Mouse (Mus musculus) mouse trophoblast stem cell (cell line): ENCODE measurements at regions not wholly inside any gene's neighbourhood (a gene's known extent, or its start where the extent isn't known, plus 50 kb on each side); places are given as distances from the start of the nearest gene placed in this dataset.
"Not testable (repeated sequence)": the region's sequence is repeated elsewhere in the genome, so short reads cannot be mapped to it uniquely, and the experiment has no call there.

Experiments
- in situ Hi-C, 2 experiments: fragments of 300-500 bp; cut with MseI, MboI; formaldehyde crosslinking; loops; 2 replicates in 1 of 2; 3 replicates in 1 of 2; pipeline ENCODE4 v1.15.1; 2025

GRCm38 (mm10) chr6:99939382-99939781 is 213.2 kb upstream of the Prok2 start:
- in situ Hi-C loops, result no loop called here

- in situ Hi-C loops, result no loop called here
These were observed 212.8 kb upstream of the Prok2 start for GRCm38 (mm10) chr6:99938949-99939348.

- in situ Hi-C loops, result no loop called here
These were observed 210.5 kb upstream of the Prok2 start for GRCm38 (mm10) chr6:99936716-99937115.

- in situ Hi-C loops, result no loop called here
These were observed 209.2 kb upstream of the Prok2 start for GRCm38 (mm10) chr6:99935373-99935772.

GRCm38 (mm10) chr6:99934394-99934793 is 208.2 kb upstream of the Prok2 start:
- in situ Hi-C loops, result no loop called here

- in situ Hi-C loops, result no loop called here
These were observed 207.2 kb upstream of the Prok2 start for GRCm38 (mm10) chr6:99933404-99933803.

GRCm38 (mm10) chr6:99932923-99933322 is 206.7 kb upstream of the Prok2 start:
- in situ Hi-C loops, result no loop called here

- in situ Hi-C loops, result no loop called here
These were observed 206.2 kb upstream of the Prok2 start for GRCm38 (mm10) chr6:99932405-99932804.

GRCm38 (mm10) chr6:99931588-99931987 is 205.4 kb upstream of the Prok2 start:
- in situ Hi-C loops, result no loop called here

GRCm38 (mm10) chr6:99930316-99930715 is 204.1 kb upstream of the Prok2 start:
- in situ Hi-C loops, result no loop called here

GRCm38 (mm10) chr6:99927933-99928555 is 201.9 kb upstream of the Prok2 start:
- in situ Hi-C loops, result no loop called here

- in situ Hi-C loops, result no loop called here
These were observed 198.0 kb upstream of the Prok2 start for GRCm38 (mm10) chr6:99924181-99924580.

GRCm38 (mm10) chr6:99921966-99922365 is 195.8 kb upstream of the Prok2 start:
- in situ Hi-C loops, result no loop called here

GRCm38 (mm10) chr6:99919816-99920562 is 193.8 kb upstream of the Prok2 start:
- in situ Hi-C loops, result no loop called here

GRCm38 (mm10) chr6:99918351-99918750 is 192.2 kb upstream of the Prok2 start:
- in situ Hi-C loops, result no loop called here

- in situ Hi-C loops, result no loop called here
These were observed 183.7 kb upstream of the Prok2 start for GRCm38 (mm10) chr6:99909921-99910320.

GRCm38 (mm10) chr6:99909459-99909858 is 183.3 kb upstream of the Prok2 start:
- in situ Hi-C loops, result no loop called here

GRCm38 (mm10) chr6:99908066-99908465 is 181.9 kb upstream of the Prok2 start:
- in situ Hi-C loops, result no loop called here

- in situ Hi-C loops, result no loop called here
These were observed 179.0 kb upstream of the Prok2 start for GRCm38 (mm10) chr6:99905194-99905593.

- in situ Hi-C loops, result no loop called here
These were observed 178.4 kb upstream of the Prok2 start for GRCm38 (mm10) chr6:99904607-99905006.

GRCm38 (mm10) chr6:99904044-99904443 is 177.9 kb upstream of the Prok2 start:
- in situ Hi-C loops, result not testable (repeated sequence)

GRCm38 (mm10) chr6:99901564-99901963 is 175.4 kb upstream of the Prok2 start:
- in situ Hi-C loops, result no loop called here

GRCm38 (mm10) chr6:99901146-99901545 is 175.0 kb upstream of the Prok2 start:
- in situ Hi-C loops, result no loop called here
